Mouse (Mus musculus) lung, adult 18-20 months (tissue): ENCODE measurements around the gene Pigf.

Experiments used
- DNase-seq, 2 experiments: peaks; one replicate each; pipeline ENCODE4 v3.0.0; 2022; ENCODE audit warnings: mixed read lengths in 2 of 2

Gene Pigf

DNA sequence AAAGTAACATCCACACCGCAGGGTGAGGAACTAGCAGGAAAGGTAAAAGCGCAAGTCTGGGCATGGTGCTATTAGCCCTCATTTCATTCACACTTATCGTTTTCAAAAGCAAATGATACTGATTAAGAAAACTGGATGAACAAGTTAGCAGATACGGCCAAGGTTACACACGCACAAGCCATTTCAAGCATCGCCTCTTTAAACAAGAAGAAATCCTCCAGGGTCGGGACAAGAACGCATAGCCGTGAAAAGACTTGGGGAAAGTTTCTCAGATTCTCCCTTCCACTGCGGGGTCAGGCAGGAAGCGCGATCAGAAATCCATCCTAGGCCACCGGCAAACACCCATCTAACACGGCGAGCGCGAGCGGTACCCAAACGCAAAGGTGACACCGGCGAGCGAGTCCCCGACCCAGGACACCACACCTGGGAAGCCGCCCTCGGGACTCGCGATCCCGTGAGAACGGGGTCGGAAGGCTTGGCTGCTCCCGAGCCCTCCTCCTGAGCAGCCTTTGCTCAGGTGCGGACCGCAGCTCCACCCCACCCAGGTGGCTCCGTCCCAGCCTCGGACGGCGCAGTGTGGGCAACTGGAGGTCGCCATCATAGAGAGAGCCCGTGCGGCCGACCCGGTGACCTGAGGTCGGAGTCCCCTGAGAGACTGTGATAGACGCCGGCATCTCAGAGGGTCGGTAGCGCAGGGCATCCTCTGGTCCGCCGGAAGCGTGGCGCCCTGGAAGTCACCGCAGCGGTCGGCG is 539 bp downstream of the Pigf start:
- peak in 1 of 2 experiments; percentile 25 for DNase-seq

DNA sequence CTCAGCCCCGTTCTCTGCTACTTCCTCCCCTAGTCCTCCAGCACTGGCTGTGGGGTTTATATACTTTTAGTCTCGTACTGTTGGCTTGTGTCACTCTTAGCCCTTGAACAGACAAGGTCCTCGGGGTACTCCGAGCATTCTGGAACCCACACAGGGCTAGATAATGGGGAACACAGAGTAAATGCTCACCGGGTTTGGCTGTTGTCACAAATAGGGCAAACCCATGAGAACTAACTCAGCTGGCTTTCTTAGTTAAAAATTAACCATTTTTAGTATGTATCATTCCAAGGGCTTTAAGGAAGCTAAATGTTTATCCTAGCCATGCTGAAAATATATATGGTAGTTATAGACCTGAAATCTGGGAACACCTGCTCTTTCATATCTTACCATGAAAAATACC is 5.5 kb downstream of the Pigf start:
- no peak for DNase-seq

DNA sequence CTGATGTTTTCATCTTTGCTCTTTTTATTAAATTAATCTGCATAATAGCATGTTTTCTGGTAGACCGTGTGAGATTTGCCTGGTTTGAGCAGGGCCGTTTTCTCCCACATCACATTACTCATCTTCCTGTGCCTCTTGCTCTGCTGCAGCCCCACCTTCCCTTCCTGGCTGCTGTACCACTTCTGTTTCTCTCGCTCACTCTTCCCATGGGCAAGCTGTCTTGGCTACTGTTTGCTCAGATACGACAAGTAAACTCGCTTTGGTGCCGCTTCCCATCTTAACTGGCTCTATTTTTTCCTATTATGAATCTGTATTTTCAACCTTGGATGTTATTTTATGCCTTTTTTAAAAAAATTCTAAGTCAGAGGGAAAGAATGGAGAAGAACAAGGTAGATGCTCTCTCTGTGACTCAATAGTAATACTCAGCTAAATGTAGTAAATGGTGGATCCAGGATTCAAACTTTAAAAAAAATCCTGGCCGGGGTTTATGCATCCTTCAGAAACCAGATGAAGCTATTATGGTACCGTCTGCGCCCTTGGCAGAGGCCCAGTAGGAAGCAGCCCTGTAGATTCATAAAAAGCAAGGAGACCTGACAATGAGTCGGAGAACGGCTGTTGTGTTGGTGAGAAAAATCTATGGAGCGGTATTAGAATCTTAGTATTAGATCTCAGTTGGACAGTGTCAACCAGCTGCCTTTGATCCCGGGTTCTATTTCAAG is 13.7 kb downstream of the Pigf start:
- DNase-seq, result no peak

DNA sequence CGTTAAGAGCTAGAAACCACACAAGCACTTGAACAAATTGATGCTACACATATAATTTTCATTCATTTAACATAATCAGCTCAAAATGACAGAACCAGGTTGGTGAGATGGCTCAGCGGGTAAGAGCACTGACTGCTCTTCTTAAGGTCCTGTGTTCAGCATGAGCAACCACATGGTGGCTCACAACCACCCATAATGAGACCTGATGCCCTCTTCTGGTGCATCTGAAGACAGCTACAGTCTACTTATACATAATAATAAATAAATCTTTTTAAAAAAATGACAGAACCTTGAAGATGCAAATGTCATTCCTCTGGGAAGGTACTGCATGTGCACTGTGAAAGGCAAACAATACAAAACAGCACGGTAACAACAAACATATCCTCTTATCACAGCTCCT is 16.3 kb downstream of the Pigf start:
- no peak for DNase-seq

DNA sequence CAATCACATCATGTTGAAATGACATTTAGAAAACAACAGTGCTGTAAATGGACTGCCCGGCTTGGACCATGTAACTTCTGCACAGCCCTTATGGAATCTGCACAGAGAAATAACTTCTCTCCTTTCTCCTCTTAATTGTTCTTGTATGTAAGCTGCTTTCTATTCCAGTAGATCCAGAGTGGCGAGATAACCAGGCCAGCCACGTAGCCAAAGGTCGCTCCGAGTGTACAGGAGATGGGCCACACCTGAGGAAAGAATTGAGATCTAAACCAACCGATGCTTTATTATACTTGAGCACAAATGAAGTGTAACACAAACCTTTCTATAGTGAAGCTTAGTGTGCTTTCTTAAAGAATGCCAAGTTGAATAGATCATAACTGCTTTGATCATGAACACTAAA is 27.9 kb downstream of the Pigf start:
- DNase-seq, result no peak

DNA sequence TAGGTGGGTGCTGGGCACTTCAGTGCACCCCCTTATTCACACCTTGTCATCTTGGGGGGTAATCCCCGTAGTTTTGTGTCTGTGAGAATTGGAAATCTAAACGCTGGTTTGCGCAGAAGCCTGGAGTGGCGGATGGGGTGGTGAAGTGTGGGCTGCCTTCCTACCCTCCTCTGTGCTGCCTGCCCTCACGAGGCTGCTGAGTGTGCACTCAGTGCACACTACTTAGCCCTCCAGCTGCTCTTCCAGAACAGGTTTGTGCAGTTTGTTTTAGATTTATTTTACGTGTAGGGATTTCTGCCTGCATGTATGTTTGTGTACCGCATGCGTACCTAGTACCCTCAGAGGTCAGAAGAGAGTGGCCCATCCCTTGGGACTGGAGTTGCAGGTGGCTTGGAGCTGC is 33.9 kb downstream of the Pigf start:
- peak; percentile 37 to 41 for DNase-seq

DNA sequence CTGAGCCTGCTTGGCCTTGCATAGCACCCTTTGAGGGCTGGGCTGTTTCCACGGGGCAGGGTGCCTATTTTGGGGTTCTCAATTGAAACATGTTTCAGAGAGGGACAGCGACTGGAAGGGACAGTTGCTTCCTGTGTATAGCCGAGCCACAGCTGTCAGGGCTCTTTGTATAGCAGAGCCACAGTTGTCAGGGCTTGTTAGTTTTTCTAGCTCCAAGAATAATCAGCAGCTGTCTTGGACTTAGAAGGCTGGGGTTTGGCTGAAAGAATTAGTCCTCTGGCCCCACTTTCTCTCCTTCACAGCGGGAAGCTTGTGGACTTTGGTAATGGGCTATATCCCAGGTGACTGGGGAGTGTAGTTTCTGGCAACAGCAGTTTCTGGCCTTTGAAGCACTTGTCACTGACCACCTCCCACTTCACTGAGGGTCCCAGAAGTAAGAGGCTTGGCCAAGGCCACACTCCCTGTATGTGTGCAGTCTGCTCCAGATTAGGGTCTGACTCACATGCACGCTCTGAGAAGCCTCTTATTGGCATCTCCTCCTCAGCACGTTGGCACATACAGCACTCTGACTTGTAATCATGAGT is 36.5 kb downstream of the Pigf start:
- DNase-seq, result no peak

DNA sequence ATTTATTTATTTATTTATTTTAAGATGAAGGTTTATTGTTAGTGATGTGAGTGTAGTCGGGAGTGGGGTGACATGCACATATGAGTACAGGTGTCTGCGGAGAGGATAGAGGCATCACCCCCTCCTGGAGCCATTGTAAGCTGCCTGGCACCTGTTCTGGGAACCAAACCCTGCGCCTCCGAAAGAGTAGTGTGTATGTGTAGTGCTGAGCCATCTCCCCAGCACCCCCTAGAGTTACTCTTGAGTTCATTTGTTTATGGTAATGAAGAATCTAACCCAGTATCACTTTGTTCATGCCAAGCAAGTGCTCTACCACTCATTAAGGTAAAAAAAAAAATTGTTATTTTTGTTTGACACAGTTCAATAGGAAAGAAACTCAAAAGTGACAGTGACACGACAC is 37.0 kb downstream of the Pigf start:
- no peak for DNase-seq

DNA sequence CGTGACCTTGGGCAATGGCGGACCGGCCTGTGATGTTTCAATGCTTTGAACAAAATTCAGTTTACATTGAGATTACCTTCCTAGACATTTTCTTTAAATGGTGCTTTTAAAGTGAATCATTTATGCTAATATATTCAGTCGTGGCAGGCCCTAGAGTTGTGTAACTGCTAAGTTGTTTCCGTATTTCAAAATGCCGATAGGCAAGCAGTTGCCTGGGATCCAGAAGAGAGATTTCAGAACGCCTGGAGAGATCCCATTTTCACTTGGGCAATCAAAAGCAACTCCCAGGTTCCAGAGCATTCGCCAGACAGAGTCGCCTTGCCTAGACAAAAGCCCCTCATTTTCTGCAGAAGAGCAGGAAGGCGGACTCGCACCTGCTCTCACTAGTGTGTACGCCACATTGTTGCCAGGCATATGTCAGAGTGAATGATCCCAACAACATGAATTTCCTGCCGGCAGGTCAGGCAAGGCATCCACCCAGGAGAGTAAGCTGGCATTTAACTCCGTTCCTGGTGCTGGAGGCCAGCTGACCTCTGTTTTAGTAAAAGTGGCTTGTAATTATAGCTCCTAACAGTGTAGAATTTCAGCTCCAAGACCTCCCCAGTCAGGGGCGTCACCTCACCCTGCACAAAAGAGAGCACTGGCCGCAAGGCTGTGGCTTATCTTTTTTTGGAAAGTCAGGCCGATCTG is 38.6 kb downstream of the Pigf start:
- no peak for DNase-seq

DNA sequence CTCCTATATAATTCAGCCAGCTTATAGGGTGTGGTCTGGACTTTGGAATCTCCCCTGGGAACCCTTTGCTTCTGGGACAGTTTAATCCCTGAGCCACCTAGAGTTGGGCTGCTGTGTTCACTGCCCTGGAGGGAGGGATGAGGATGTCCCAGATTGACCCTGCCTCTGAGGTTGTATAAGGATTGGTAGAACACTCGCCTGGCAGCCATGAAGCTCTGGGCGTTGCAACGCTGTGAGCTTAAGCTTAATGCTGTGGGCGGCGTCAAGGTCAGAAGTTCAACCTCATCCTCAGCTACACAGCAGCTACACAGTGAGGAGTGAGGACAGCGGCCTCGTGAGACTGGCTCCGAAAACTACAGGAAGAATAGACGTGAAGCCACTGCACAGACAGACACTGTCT is 42.7 kb downstream of the Pigf start:
- DNase-seq, result no peak

DNA sequence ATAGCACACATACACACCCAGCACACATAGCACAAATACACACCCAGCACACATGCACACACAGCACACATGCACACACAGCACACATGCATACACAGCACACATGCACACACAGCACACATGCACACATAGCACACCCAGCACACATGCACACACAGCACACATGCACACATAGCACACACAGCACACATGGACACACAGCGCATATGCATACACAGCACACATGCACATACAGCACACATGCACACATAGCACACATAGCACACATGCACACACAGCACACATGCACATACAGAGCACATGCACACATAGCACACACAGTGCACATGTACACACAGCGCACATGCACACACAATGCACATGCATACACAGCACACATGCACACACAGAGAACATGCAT is 43.5 kb downstream of the Pigf start:
- DNase-seq, result no peak

DNA sequence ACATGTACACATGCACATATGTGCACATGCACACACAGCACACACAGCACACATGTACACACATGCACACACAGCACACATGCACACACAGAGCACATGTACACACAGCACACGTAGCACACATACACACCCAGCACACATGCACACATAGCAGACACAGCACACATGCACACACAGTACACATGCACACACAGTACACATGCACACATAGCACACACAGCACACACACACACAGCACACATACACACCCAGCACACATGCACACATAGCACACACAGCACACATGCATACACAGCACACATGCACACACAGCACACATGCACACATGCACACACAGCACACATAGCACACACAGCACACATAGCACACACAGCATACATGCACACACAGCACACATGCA is 44.0 kb downstream of the Pigf start:
- DNase-seq, result no peak

DNA sequence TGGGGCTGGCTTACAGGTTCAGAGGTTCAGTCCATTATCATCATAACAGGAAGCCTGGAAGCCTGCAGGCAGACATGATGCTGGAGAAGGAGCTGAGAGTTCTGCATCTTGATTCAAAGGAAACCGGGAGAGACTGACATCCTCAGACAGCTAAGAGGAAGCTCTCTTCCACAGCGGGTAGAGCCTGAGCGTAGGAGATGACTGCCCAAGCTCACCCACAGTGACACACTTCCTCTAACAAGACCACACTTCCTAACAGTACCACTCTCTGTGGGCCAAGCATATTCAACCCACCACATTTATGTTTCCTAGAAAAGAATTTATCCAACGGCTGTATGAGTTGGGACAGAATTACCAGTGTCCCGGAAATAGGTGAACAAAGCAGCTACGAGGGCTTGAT is 46.7 kb downstream of the Pigf start:
- DNase-seq, result no peak

DNA sequence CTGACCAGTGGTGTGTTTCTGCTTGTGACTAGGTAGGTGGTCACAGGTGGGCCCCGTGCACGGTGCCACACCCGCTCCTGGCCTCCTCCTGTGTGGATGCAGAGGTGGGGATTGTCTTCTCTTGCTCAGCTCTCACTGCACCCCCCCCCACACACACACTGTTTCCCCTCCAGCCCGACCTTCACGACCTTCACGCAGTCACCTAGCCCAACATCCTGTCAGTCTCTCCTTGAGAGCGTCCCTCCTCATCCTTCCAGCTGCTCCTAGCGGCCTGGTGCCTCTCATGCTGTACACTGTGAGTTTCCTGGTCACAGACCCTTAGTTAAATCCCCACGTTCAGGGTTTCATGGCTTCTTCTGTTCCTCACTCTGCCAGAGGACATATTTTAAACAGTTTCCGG is 48.8 kb downstream of the Pigf start:
- no peak for DNase-seq

DNA sequence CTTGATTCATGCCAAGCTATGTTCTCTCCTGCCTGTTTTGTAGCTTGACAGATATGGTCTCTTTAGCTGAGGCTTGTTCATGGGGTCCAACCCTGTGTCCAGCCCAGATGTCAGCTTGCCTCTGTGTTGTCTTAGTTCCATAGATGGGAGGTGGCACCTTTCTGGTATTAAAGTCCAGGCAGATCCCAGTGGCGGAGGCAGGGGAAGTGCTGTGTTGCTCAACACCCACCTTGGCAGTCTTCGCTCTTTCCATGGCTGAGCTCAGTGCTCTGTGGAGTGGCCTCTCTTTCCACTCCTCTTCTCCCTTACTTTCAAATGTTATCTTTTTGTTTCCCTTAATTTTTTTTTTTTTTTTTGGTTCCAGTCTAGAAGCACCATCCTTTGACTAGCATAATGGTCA is 52.1 kb downstream of the Pigf start:
- DNase-seq, result no peak

DNA sequence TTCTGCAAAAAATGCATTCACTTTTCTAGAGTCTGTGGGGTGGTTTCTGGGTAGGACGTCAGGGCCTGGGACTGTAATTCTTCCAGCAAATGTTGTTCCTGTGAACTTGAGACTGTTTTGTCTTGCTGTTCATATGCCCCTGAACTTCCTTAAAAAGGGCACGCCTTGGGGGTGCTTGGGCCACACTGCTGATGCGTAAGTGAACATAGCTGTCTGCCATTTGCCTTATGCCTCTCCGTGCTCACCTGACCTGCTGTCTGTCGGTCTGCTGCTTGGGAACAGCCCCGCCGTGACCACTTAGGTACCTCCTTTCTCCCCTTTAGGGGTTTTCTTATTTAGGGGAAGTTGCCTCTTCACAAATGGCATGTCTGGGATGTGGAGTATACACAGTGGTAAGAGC is 53.3 kb downstream of the Pigf start:
- no peak for DNase-seq

DNA sequence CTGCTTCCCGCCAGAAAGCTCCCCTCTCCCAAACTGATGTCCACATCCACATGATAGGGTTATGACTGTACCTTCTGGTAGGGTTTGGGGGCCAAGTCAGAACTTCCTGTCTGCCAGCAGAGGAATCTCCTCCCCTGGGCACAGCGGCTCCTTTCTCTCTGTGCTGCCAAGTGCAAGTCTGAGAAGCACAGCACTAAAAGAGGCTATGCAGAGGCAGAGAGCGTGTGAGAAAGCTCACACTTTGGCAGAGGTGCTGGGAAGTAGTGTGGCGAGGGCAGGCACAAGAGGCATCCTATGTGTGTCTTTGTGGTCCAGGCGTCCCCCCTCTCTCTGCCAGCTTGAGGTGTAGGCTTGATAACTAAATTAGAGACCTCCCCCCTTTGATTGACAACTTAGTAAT is 54.2 kb downstream of the Pigf start:
- DNase-seq, result no peak

DNA sequence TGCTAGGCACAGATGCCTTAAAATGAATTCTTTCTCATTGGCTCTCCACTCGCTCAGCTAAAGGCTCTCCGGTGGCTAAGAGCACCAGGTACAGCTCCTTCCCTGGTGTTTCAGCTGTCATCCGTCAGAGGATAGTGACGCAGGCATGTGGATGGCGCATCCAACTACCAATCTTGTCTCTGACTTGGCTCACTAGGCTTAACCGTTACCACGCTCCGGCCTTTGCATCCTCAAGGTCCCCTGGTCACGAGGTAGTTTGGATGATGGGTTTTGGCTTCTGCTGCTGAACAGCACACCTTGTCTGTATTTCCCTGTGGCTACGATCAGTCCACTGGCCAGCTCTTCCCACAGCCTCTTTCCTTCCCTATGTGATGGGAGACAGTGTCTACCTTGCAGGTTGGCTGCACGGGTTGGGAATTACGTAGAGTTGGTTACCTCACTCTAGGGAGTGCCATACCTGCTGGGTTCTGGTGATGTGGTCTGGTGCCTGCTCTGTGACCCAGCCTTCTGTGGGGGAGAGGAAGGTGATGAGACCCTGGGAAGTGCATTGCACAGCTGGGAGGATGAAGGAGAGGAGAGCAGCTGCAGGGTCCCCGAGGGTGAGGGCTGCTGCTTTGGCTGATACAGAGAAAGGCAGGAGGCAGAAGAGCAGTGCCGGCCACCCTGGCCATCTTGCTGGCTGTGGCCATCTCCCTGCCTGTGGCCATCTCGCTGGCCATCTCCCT is 55.0 kb downstream of the Pigf start:
- no peak for DNase-seq

DNA sequence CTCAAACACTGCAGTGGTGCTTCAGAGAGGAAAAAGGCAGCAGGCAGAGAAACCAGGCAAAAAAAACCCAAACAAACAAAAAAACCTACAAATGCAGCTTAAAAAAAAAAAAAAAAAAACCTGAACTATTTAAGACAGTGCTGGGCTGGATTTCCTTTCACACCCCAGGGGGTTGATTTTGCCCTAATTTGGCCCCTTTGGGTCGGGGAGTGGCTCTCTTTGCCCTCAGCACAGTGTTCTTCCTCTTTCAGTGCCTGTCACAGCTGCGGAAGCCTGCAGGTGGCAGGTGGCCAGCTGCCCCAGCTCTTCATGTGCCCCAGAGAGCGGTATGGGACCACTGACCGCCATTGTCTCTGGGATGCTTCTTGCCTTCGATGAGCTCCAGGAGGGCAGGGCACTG is 55.6 kb downstream of the Pigf start:
- peak in 1 of 2 experiments; percentile 49 for DNase-seq

DNA sequence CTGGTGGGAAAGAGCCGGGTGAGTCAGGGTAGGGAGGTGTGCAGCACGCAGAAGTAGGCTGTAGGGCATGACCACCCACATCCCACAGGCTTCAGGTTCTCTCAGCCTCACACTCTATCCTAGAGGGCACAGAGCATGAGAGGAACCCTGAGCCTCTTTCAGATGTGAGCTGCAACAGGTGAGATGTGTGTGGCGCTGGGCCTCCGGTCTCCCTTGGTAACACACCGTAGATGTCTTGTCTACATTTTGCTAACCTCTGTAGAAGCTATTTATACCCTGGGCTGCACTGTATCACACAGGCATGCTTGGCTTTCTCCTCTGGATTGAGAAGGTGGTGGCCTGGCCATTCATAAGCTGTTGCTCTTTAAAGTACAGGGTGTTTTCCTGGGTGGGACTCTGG is 56.6 kb downstream of the Pigf start:
- no peak for DNase-seq

DNA sequence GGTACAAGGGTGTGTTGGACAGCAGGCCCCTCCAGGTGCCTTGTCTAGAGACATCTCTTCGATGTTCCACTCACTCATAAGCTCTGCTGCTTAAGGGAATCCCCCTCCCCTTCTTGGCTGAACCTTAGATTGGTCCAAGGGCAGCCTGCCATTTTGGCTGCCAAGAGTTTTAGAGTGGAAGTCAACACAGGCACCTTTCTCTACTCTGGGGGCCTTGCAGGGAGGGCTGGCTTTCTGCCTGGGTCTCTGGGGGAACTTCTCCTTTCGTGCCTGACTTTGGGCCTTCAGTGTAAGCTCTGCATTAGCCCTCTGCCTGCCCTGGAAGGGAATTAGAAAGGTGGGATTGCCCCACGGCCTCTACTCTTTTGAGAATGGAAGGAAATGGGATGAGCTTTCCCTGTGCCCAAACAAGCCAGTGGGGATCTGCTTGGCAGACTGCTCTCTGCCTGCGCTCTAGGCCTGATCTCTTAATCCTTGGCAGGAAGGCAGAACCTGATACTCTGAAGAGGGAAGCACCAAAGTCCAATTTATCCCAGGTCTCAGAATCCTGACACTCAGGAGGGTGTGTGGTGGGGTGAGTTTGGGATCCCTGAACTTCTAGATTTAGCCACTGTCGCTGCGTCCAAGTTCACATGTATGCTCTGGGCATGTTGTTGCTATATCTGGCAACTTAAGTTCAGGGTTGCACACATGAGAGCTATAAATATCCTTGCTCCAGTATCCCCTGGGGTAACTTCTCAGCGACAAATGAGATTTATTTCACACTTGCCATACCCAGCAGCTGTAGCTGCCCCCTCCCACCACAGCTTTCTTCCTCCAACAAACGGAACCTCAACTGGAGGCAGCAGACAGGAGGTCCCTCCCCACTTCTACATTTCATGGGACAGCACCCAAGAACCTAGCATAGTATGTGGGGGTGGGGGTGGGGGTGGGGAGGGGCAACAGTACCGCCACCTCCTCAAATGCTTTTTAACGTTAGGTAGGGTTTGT is 57.4 kb downstream of the Pigf start:
- DNase-seq, result no peak

DNA sequence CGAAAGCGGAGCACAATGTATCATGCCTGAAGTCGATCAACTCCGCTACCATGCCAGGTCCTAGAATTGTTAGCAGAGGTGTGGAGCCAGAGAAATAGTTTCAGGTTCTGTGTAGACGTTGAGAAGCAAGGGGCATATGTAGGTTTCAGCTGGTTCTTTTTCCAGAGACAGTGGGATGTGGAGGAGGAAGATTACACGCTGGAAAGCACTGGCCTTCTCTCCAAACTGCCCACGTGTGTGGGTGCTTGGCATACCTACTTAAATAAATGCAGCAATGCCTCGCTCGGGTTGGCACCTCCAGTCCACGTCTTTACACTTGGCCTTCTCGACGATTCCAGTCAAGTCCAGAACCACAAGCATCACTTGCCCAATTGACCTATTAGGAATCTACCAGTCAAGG is 58.2 kb downstream of the Pigf start:
- no peak for DNase-seq
